Mouse (Mus musculus): Measurements from ENCODE around the gene Ppp3cb. TPM values are rescaled to one million over a fixed set of nuclear protein-coding genes. Genes with fewer than 3 reads are reported as not detected.
A peak's percentile ranks its signal among the peaks of the same experiment; 100 is the strongest.

The Ppp3cb gene
- polyA plus RNA-seq, 1 experiment from 2014 or later = 38.8 TPM

- Histone ChIP-seq H3K9ac (peak within 1 kb of the TSS; percentile 75), H3K4me2 (replicated peaks) (peak within 1 kb of the TSS; percentile 83), H3K36me3 (no peaks in the 10 kb centered on the region), H3K27ac (peak within 1 kb of the TSS; percentile 82), H3K4me3 (replicated peaks) (peak within 1 kb of the TSS; percentile 74), H3K4me1 (replicated peaks) (0 out of 2 replicates have a peak, but pooled peaks cover 2% of the 10 kb centered on the region), H3K27me3 (replicated peaks) (no peaks in the 10 kb centered on the region), H3K9me3 (no peaks in the 10 kb centered on the region)
- peak; percentile 96 for ATAC-seq
- WGBS = under 1% methylated on average over 48 of the region's 48 CpGs
These were observed 66.8 kb downstream of the Ppp3cb start, which contains the start of gene Anxa7 for GRCm38 (mm10) chr14:20479291-20480194. Gene Anxa7 (minus strand): TSS chr14:20480133.

DNA sequence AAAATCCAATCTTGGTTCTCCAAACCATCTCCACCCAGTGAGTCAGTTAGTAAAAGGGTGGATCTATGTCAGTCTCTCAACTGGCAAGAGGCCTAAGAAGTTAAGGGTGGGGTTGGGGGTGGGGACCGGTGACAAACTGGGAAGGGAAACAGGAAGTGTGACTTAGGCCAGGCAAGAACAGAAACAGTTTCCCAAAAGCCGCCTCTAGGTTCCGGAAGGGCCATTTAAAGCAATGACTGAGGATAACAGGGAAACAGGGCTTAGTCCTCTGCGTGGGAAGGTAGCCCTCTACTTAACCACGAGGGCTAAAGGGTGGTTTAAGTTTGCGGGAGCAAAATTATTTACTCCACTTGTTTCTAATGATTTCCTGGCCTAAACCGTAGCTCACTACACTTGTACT is 67.6 kb downstream of the Ppp3cb start:
- Histone ChIP-seq H3K4me3 (replicated peaks) (peak overlapping the region; percentile 74), H3K4me1 (replicated peaks) (0 out of 2 replicates have a peak, but pooled peaks cover 2% of the 10 kb centered on the region), H3K9me3 (no peaks in the 10 kb centered on the region), H3K36me3 (no peaks in the 10 kb centered on the region), H3K27ac (peak overlapping the region; percentile 82; the same call in 1 of the 2 replicates), H3K9ac (peak overlapping the region; percentile 75; the same call in 1 of the 2 replicates), H3K4me2 (replicated peaks) (peak overlapping the region; percentile 83), H3K27me3 (replicated peaks) (no peaks in the 10 kb centered on the region)
- WGBS = 15% methylated on average over 7 of the region's 7 CpGs
- peak; percentile 71 for ATAC-seq

- 42% methylated on average over 3 of the region's 3 CpGs for WGBS
- H3K9ac ChIP-seq = no peak overlapping the region
- ATAC-seq = peak; percentile 20; the same call in 1 of the 2 replicates
These were observed 68.0 kb downstream of the Ppp3cb start for GRCm38 (mm10) chr14:20478385-20478784.

GRCm38 (mm10) chr14:20477261-20478025 is 68.9 kb downstream of the Ppp3cb start:
- H3K36me3 ChIP-seq = no peaks in the 10 kb centered on the region
- H3K27ac ChIP-seq = no peak overlapping the region
- no peaks in the 10 kb centered on the region for H3K9me3 ChIP-seq
- H3K9ac ChIP-seq = no peak overlapping the region
- H3K27me3 ChIP-seq (replicated peaks) = no peaks in the 10 kb centered on the region
- 0 out of 2 replicates have a peak, but pooled peaks cover 2% of the 10 kb centered on the region for H3K4me1 ChIP-seq (replicated peaks)
- ATAC-seq = no peak
- no peak overlapping the region for H3K4me3 ChIP-seq (replicated peaks)
- WGBS = 75% methylated on average over 4 of the region's 4 CpGs
- no peak overlapping the region for H3K4me2 ChIP-seq (replicated peaks)

More at GRCm38 (mm10) chr14:20478385-20478784, 68.0 kb downstream of the Ppp3cb start:
- peak overlapping the region; percentile 74 for H3K4me3 ChIP-seq (replicated peaks)
- no peaks in the 10 kb centered on the region for H3K9me3 ChIP-seq
- peak overlapping the region; percentile 83 for H3K4me2 ChIP-seq (replicated peaks)
- H3K4me1 ChIP-seq (replicated peaks) = 0 out of 2 replicates have a peak, but pooled peaks cover 2% of the 10 kb centered on the region
- no peaks in the 10 kb centered on the region for H3K27me3 ChIP-seq (replicated peaks)
- 0 out of 2 replicates have a peak overlapping the region, but pooled peaks have one; percentile 82 for H3K27ac ChIP-seq
- H3K36me3 ChIP-seq = no peaks in the 10 kb centered on the region

GRCm38 (mm10) chr14:20460216-20460615 is 86.2 kb downstream of the Ppp3cb start:
- H3K36me3 ChIP-seq = peaks cover 21% of the 10 kb centered on the region; the same call in 1 of the 2 replicates
- no peaks in the 10 kb centered on the region for H3K4me1 ChIP-seq (replicated peaks)
- no peaks in the 10 kb centered on the region for H3K27me3 ChIP-seq (replicated peaks)
- 79% methylated on average over 14 of the region's 14 CpGs for WGBS
- ATAC-seq = no peak
- no peak overlapping the region for H3K9ac ChIP-seq
- no peak overlapping the region for H3K27ac ChIP-seq
- no peak overlapping the region for H3K4me3 ChIP-seq (replicated peaks)
- H3K4me2 ChIP-seq (replicated peaks) = no peak overlapping the region
- no peaks in the 10 kb centered on the region for H3K9me3 ChIP-seq

GRCm38 (mm10) chr14:20458378-20458777 is 88.0 kb downstream of the Ppp3cb start:
- 91% methylated on average over 9 of the region's 9 CpGs for WGBS
- H3K27ac ChIP-seq = no peak overlapping the region

DNA sequence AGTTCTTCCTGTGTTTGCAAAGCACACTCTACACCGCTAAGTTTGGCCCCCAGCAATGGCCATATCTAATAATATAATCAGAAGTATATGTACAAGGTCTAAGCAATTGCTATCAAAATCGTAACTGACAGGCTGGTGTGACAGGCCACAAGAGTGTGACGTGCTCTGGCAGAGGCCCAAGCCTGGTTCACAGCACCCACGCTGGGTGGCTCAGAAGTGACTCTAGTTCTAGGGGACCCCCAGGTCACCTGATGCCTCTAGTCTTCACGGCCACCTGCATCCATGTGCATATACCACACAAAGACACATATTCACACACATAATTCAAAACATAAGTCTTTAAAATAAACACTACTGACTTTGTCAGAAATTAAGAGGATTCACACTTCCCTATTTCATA is 93.4 kb downstream of the Ppp3cb start:
- 91% methylated on average over 5 of the region's 5 CpGs for WGBS
- Histone ChIP-seq H3K4me1 (replicated peaks) (no peaks in the 10 kb centered on the region), H3K4me2 (replicated peaks) (no peak overlapping the region), H3K4me3 (replicated peaks) (no peak overlapping the region), H3K9me3 (no peaks in the 10 kb centered on the region), H3K9ac (no peak overlapping the region), H3K36me3 (no peaks in the 10 kb centered on the region), H3K27me3 (replicated peaks) (no peaks in the 10 kb centered on the region), H3K27ac (no peak overlapping the region)
- ATAC-seq = no peak

More at GRCm38 (mm10) chr14:20458378-20458777, 88.0 kb downstream of the Ppp3cb start:
- no peak overlapping the region for H3K4me2 ChIP-seq (replicated peaks)
- no peak for ATAC-seq
- H3K36me3 ChIP-seq = peaks cover 15% of the 10 kb centered on the region; the same call in 1 of the 2 replicates
- H3K9ac ChIP-seq = no peak overlapping the region
- no peaks in the 10 kb centered on the region for H3K9me3 ChIP-seq
- no peak overlapping the region for H3K4me3 ChIP-seq (replicated peaks)
- no peaks in the 10 kb centered on the region for H3K4me1 ChIP-seq (replicated peaks)
- no peaks in the 10 kb centered on the region for H3K27me3 ChIP-seq (replicated peaks)

GRCm38 (mm10) chr14:20451765-20452331 is 94.5 kb downstream of the Ppp3cb start, which contains the start of gene Cfap70:
Gene Cfap70 (minus strand): TSS chr14:20452226.
- Histone ChIP-seq H3K9ac (peak within 1 kb of the TSS; percentile 2; the same call in 1 of the 2 replicates), H3K27me3 (replicated peaks) (no peaks in the 10 kb centered on the region), H3K27ac (no peak within 1 kb of the TSS), H3K4me3 (replicated peaks) (peak within 1 kb of the TSS; percentile 39), H3K4me1 (replicated peaks) (no peaks in the 10 kb centered on the region), H3K4me2 (replicated peaks) (peak within 1 kb of the TSS; percentile 79), H3K9me3 (no peaks in the 10 kb centered on the region), H3K36me3 (no peaks in the 10 kb centered on the region)
- ATAC-seq = peak; percentile 66; the same call in 1 of the 2 replicates
- WGBS = 2% methylated on average over 15 of the region's 15 CpGs

DNA sequence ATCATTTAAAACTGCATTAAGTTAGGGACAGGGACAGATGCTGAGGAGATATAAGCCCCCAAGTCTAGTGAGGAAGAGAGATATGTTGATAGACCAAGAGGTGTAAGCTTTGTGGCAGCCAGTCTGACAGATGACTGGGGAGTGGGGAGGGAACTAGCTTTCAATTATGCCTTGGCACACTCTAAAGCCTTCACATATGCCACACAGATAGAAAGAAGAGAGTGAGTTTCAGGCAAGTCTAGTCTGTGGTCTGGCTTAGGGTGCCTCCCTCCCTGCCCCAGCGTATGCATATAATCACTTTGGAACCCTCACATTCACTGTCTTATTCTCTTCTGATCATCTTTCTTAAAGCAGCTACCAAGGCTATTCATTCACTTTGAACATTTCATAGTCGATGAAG is 95.1 kb downstream of the Ppp3cb start:
- no peak overlapping the region for H3K27ac ChIP-seq
- peak overlapping the region; percentile 39 for H3K4me3 ChIP-seq (replicated peaks)
- no peak for ATAC-seq
- WGBS = 10% methylated on average over 2 of the region's 2 CpGs
- no peaks in the 10 kb centered on the region for H3K4me1 ChIP-seq (replicated peaks)
- H3K36me3 ChIP-seq = no peaks in the 10 kb centered on the region
- no peaks in the 10 kb centered on the region for H3K9me3 ChIP-seq
- H3K4me2 ChIP-seq (replicated peaks) = peak overlapping the region; percentile 79
- H3K27me3 ChIP-seq (replicated peaks) = no peaks in the 10 kb centered on the region
- H3K9ac ChIP-seq = peak overlapping the region; percentile 2; the same call in 1 of the 2 replicates

Measured in intestine, embryonic 15.5 days (tissue).